Mouse (Mus musculus): ENCODE measurements around the gene Psmb6.

DNA sequence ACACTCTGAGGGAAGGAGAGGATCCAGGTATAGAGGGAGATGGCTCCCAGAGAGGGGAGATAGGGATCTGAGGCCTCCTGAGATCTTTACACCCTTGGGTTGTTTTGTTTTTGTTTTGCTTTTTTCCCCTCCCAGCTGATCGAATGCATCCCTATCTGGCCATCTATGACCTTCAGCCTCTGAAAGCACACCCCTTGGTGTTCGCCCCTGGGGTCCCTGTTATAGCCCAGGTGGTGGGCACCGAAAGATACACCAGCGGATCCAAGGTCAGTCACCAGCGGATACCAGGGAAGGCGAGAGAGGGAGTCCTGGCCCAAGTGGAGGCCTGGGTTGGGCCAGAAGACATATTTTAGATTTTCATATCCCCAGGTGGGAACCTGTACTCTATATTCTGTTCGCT is 15.8 kb downstream of the Psmb6 start:
- TF ChIP-seq MAFK (IDR thresholded peaks at IDR 0.05; ENCODE audit: insufficient read depth, low read depth, low read length): no peak
- no peak for TF ChIP-seq ZNF384 (IDR thresholded peaks at IDR 0.05; ENCODE audit: low read depth, low read length)
- TF ChIP-seq CHD2 (IDR thresholded peaks at IDR 0.05; ENCODE audit: low read depth, low read length): no peak

Data from ES-E14 (cell line).